Mouse (Mus musculus) embryonic facial prominence, embryonic 13.5 days (tissue): ENCODE measurements around the gene Slc35g1. TPM values are rescaled to one million over a fixed set of nuclear protein-coding genes. Genes with fewer than 3 reads are reported as not detected.
"Not testable (repeated sequence)": the region's sequence is repeated elsewhere in the genome, so short reads cannot be mapped to it uniquely, and the experiment has no call there.

Source experiments
- ATAC-seq: fragments of 200-750 bp; cut with Nextera tagmentation; 2 replicates; pipeline ENCODE4 v1.8.0; 2017; ENCODE audit warnings: low read depth; ENCODE audit not compliant: insufficient number of reproducible peaks, insufficient read depth, low FRiP score, low TSS enrichment
- H3K27ac ChIP-seq: fragments of 300-500 bp; sonication (generic); 2 replicates; pipeline ENCODE4 v1.5.1; 2015; ENCODE audit warnings: moderate library complexity, mild to moderate bottlenecking, inconsistent platforms
- H3K27me3 ChIP-seq: fragments of 300-500 bp; sonication (generic); 2 replicates; pipeline ENCODE4 v1.6.1; 2015; ENCODE audit warnings: mild to moderate bottlenecking, inconsistent platforms
- H3K36me3 ChIP-seq: fragments of 300-500 bp; sonication (generic); 2 replicates; pipeline ENCODE4 v1.6.1; 2015; ENCODE audit warnings: mild to moderate bottlenecking, inconsistent platforms
- H3K4me1 ChIP-seq: fragments of 300-500 bp; sonication (generic); 2 replicates; pipeline ENCODE4 v1.6.1; 2015; ENCODE audit warnings: inconsistent platforms
- H3K4me2 ChIP-seq: fragments of 300-500 bp; sonication (generic); 2 replicates; pipeline ENCODE4 v1.6.1; 2015; ENCODE audit warnings: moderate library complexity, mild to moderate bottlenecking, inconsistent platforms
- H3K4me3 ChIP-seq: fragments of 300-500 bp; sonication (generic); 2 replicates; pipeline ENCODE4 v1.5.1; 2015; ENCODE audit warnings: mild to moderate bottlenecking, inconsistent platforms
- H3K9ac ChIP-seq: fragments of 300-500 bp; sonication (generic); 2 replicates; pipeline ENCODE4 v1.6.1; 2015; ENCODE audit warnings: mild to moderate bottlenecking, inconsistent platforms
- H3K9me3 ChIP-seq: fragments of 300-500 bp; sonication (generic); 2 replicates; pipeline ENCODE4 v1.6.1; 2016; ENCODE audit warnings: inconsistent platforms
- WGBS: fragments of 180-500 bp; shearing (Covaris S2); methylation state at CpG from one replicate; pipeline ENCODE4 v1.1.7; 2015; ENCODE audit warnings: mixed read lengths; 5-methylcytosine and 5-hydroxymethylcytosine counted together
- polyA plus RNA-seq: library from polyadenylated mRNA; unstranded; fragments of >200 nt; fragmentation: Nextera tagmentation; extraction: Ambion mirVana; gene quantifications from 2 replicates; pipeline ENCODE4 v1.2.1, GENCODE M21; 2015

Slc35g1 gene
- polyA plus RNA-seq, 1 experiment from 2014 or later = 2.1 TPM

DNA sequence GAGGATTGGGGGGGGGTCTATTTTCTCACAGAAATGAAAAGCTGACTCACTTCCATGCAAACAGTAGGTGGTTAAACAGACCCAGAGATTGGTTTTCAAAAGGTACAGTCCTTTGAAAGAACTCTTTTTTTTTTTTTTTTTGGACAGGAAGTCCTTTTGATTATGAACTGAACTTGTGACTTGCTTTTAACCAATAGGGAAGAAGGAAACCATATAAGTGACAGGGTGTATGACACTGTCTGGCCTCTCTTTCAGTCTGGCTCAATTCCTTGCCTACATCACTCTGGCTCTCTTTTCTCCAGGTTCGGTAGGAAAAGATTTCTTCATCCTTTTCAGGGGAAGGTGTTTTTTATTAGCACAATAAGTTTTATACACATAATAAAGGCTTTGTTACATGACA lies 36.5 kb upstream of the Slc35g1 start:
- H3K4me3 ChIP-seq = no peak overlapping the region
- no peak overlapping the region for H3K9ac ChIP-seq
- no peaks in the 10 kb centered on the region for H3K36me3 ChIP-seq
- no peak overlapping the region for H3K27ac ChIP-seq
- no peaks in the 10 kb centered on the region for H3K9me3 ChIP-seq
- no peaks in the 10 kb centered on the region for H3K27me3 ChIP-seq
- H3K4me1 ChIP-seq = peaks cover 3% of the 10 kb centered on the region; the same call in 1 of the 2 replicates
- no peak for ATAC-seq
- 85% methylated on average over 1 of the region's 1 CpGs for WGBS
- no peak overlapping the region for H3K4me2 ChIP-seq

DNA sequence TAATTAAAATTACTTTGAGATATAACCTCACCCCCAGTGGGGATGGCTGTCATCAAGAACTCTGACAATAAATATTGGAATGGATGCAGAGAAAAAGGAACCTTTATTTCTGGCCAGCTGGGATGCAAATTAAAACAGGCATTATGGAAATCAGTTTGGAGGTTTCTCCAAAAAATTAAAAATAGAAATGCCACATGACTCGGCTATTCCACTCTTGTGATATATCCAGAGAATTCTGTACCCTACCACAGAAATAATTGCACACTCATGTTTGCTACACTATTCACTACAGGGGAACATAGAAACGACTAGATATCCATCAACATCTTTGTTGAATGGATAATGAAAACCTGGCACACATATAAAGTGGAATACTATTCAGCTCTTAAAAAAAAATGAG lies 33.9 kb upstream of the Slc35g1 start:
- no peak for ATAC-seq
- WGBS = 75% methylated on average over 2 of the region's 2 CpGs

GRCm38 (mm10) chr19:38363358-38363757 lies 32.4 kb upstream of the Slc35g1 start:
- ATAC-seq = no peak
- H3K4me1 ChIP-seq = no peaks in the 10 kb centered on the region
- H3K27me3 ChIP-seq = no peaks in the 10 kb centered on the region
- no peak overlapping the region for H3K9ac ChIP-seq
- H3K9me3 ChIP-seq = no peaks in the 10 kb centered on the region
- WGBS = 41% methylated on average over 1 of the region's 1 CpGs
- H3K27ac ChIP-seq = no peak overlapping the region
- no peak overlapping the region for H3K4me3 ChIP-seq
- H3K36me3 ChIP-seq = no peaks in the 10 kb centered on the region
- H3K4me2 ChIP-seq = no peak overlapping the region

More for the DNA sequence above, 33.9 kb upstream of the Slc35g1 start:
- H3K27ac ChIP-seq = no peak overlapping the region
- no peak overlapping the region for H3K4me3 ChIP-seq
- no peaks in the 10 kb centered on the region for H3K36me3 ChIP-seq
- no peaks in the 10 kb centered on the region for H3K27me3 ChIP-seq
- H3K4me2 ChIP-seq = no peak overlapping the region
- no peak overlapping the region for H3K9ac ChIP-seq
- H3K4me1 ChIP-seq = no peaks in the 10 kb centered on the region
- H3K9me3 ChIP-seq = no peaks in the 10 kb centered on the region

DNA sequence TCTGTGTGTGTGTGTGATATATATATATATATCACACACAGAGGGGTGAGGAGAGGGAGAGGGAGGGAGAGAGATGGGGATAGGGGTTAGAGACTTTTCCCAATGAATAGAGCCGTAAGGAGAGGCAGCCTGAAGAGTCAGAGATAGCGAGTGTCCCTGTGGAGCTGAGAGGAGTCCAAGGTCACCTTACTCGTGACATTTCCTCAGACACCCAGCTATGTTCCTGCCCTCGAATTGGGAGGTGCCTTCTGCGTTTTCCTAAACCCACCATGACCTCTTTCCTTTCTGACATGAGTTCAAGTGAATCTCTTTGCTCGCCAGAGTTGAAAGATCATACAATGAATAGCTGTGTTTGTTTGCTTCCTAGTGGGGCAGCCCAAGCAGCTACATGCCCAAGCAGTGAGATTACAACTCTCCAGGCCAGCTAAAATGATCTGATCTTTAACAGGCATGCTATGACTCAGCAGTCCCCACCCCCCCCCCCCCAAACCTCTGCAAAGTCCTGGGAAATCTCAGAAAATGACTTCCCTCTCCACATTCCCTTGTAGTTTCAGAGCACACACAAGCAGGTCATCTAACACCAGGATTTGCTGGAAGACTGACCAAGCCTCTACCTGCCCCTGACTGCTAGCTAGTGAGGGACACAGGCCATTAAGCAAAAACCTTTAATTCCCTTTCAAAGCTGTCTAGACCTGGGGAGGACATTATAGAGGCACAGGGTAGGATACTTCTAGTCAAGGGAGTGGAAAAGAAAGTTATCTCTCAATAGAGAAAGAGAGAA lies 31.7 kb upstream of the Slc35g1 start:
- no peak for ATAC-seq
- WGBS = 37% methylated on average over 6 of the region's 6 CpGs
- H3K4me1 ChIP-seq = no peaks in the 10 kb centered on the region
- H3K4me2 ChIP-seq = no peak overlapping the region
- H3K27me3 ChIP-seq = no peaks in the 10 kb centered on the region
- H3K9me3 ChIP-seq = no peaks in the 10 kb centered on the region
- no peak overlapping the region for H3K27ac ChIP-seq
- H3K4me3 ChIP-seq = no peak overlapping the region
- no peak overlapping the region for H3K9ac ChIP-seq
- no peaks in the 10 kb centered on the region for H3K36me3 ChIP-seq

- no peak overlapping the region for H3K27ac ChIP-seq
- H3K4me2 ChIP-seq = no peak overlapping the region
These were observed 30.7 kb upstream of the Slc35g1 start for GRCm38 (mm10) chr19:38364939-38365614.

GRCm38 (mm10) chr19:38372460-38373102 lies 23.2 kb upstream of the Slc35g1 start:
- Histone ChIP-seq H3K9me3 (no peaks in the 10 kb centered on the region), H3K27ac (no peak overlapping the region), H3K27me3 (peaks cover 6% of the 10 kb centered on the region; the same call in 1 of the 2 replicates), H3K4me2 (no peak overlapping the region), H3K9ac (no peak overlapping the region), H3K4me3 (no peak overlapping the region), H3K4me1 (0 out of 2 replicates have a peak, but pooled peaks cover 4% of the 10 kb centered on the region), H3K36me3 (no peaks in the 10 kb centered on the region)
- ATAC-seq = no peak
- WGBS = 25% methylated on average over 11 of the region's 11 CpGs

More at GRCm38 (mm10) chr19:38364939-38365614, 30.7 kb upstream of the Slc35g1 start:
- no peaks in the 10 kb centered on the region for H3K9me3 ChIP-seq
- no peak overlapping the region for H3K4me3 ChIP-seq
- H3K36me3 ChIP-seq = no peaks in the 10 kb centered on the region
- no peaks in the 10 kb centered on the region for H3K4me1 ChIP-seq
- H3K9ac ChIP-seq = no peak overlapping the region
- H3K27me3 ChIP-seq = no peaks in the 10 kb centered on the region
- WGBS = 56% methylated on average over 11 of the region's 11 CpGs
- ATAC-seq = no peak

DNA sequence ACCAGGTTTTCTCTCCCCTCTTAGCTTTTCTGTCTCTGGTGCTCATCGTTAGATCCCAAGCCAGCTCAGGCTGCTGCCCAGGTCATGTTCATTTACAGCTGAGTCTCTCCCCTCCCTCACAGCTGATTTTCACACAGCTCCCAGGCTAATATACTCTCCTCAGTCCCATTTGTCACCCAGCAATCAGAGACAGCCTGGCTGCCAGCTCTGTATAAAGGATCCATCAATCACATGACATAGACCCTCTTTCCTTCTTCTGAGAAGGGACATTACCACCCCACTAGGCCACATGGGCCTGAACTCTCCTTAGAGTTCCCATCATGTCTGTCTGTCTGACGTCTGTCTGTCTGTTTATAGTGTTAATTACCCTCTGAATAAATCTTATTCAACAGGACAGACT lies 22.4 kb upstream of the Slc35g1 start:
- H3K9ac ChIP-seq = no peak overlapping the region
- H3K9me3 ChIP-seq = no peaks in the 10 kb centered on the region
- H3K4me2 ChIP-seq = no peak overlapping the region
- H3K4me3 ChIP-seq = no peak overlapping the region
- 0 out of 2 replicates have a peak, but pooled peaks cover 4% of the 10 kb centered on the region for H3K4me1 ChIP-seq
- H3K36me3 ChIP-seq = no peaks in the 10 kb centered on the region
- no peak for ATAC-seq
- H3K27me3 ChIP-seq = peaks cover 6% of the 10 kb centered on the region; the same call in 1 of the 2 replicates
- 63% methylated on average over 2 of the region's 2 CpGs for WGBS
- no peak overlapping the region for H3K27ac ChIP-seq

- H3K9ac ChIP-seq = no peak overlapping the region
- H3K36me3 ChIP-seq = no peaks in the 10 kb centered on the region
- no peak overlapping the region for H3K4me3 ChIP-seq
- WGBS = 91% methylated on average over 12 of the region's 12 CpGs
- ATAC-seq = no peak
- H3K4me2 ChIP-seq = no peak overlapping the region
- H3K9me3 ChIP-seq = no peaks in the 10 kb centered on the region
- H3K27me3 ChIP-seq = no peaks in the 10 kb centered on the region
- H3K4me1 ChIP-seq = no peaks in the 10 kb centered on the region
- H3K27ac ChIP-seq = no peak overlapping the region
These were observed 12.0 kb upstream of the Slc35g1 start for GRCm38 (mm10) chr19:38383769-38384168.

DNA sequence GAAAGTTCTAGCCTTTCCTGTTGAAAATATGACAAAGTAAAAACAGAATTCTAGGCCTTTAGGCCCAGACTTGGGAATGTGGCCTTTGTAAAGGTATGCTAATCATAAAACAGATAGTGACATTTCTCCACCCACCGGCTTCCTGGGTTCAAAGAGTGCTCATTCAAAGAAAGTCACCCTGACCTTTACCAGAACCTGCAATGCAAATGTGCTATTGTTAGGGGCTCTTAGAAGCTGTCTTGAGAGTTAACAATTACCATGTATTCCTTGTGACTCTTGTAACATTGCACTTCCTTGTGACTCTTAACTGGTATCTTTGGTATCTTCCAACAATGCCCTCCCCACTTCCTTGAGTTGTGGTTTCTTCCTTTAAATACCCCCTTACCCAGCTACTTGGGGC lies 8.8 kb upstream of the Slc35g1 start:
- not testable (repeated sequence) for H3K4me3 ChIP-seq, H3K36me3 ChIP-seq, H3K9ac ChIP-seq, H3K27ac ChIP-seq, H3K9me3 ChIP-seq, H3K4me1 ChIP-seq, H3K4me2 ChIP-seq, ATAC-seq, H3K27me3 ChIP-seq
- WGBS = 92% methylated on average over 1 of the region's 1 CpGs

GRCm38 (mm10) chr19:38387835-38388234 lies 7.9 kb upstream of the Slc35g1 start:
- Histone ChIP-seq H3K4me1 (no peaks in the 10 kb centered on the region), H3K9ac (no peak overlapping the region), H3K27ac (no peak overlapping the region), H3K27me3 (no peaks in the 10 kb centered on the region), H3K4me3 (no peak overlapping the region), H3K36me3 (no peaks in the 10 kb centered on the region), H3K9me3 (no peaks in the 10 kb centered on the region), H3K4me2 (no peak overlapping the region)
- no peak for ATAC-seq
- 88% methylated on average over 4 of the region's 4 CpGs for WGBS

GRCm38 (mm10) chr19:38396633-38396970 lies 822 bp downstream of the Slc35g1 start:
- Histone ChIP-seq H3K9me3 (no peaks in the 10 kb centered on the region), H3K4me2 (peak overlapping the region; percentile 94), H3K27ac (no peak overlapping the region), H3K4me3 (peak overlapping the region; percentile 66), H3K27me3 (peaks cover 9% of the 10 kb centered on the region), H3K9ac (no peak overlapping the region), H3K4me1 (0 out of 2 replicates have a peak, but pooled peaks cover 7% of the 10 kb centered on the region), H3K36me3 (no peaks in the 10 kb centered on the region)
- no peak for ATAC-seq
- 22% methylated on average over 8 of the region's 8 CpGs for WGBS
